Mouse (Mus musculus): ENCODE results near the gene Spryd3.
"Not testable (repeated sequence)": the region's sequence is repeated elsewhere in the genome, so short reads cannot be mapped to it uniquely, and the experiment has no call there.

Spryd3 gene

GRCm38 (mm10) chr15:102136129-102136758 is at the start of gene Spryd3:
Gene Spryd3 (minus strand): TSS chr15:102136234.
- in situ Hi-C loops (cut with MboI, MseI), result loop anchor here (25.0 kb wide), 1 partner anchor 1374 kb away; the partner anchor contains the start of gene Slc4a8

GRCm38 (mm10) chr15:102183076-102183475 is 47.0 kb upstream of the Spryd3 start:
- in situ Hi-C loops (cut with MboI, MseI), result no loop called here

- in situ Hi-C loops (cut with MboI, MseI), result loop anchor here (5.0 kb wide), 1 partner anchor 42 kb away; no protein-coding TSS in a partner anchor
These were observed 43.9 kb upstream of the Spryd3 start for GRCm38 (mm10) chr15:102179924-102180323.

- in situ Hi-C loops (cut with MboI, MseI), result loop anchor here (5.0 kb wide), 1 partner anchor 43 kb away; no protein-coding TSS in a partner anchor
These were observed 43.1 kb upstream of the Spryd3 start for GRCm38 (mm10) chr15:102179106-102179505.

- in situ Hi-C loops (cut with MboI, MseI), result loop anchor here (5.0 kb wide), 1 partner anchor 44 kb away; no protein-coding TSS in a partner anchor
These were observed 42.2 kb upstream of the Spryd3 start for GRCm38 (mm10) chr15:102178279-102178678.

GRCm38 (mm10) chr15:102177417-102177816 is 41.4 kb upstream of the Spryd3 start:
- in situ Hi-C loops (cut with MboI, MseI), result loop anchor here (5.0 kb wide), 1 partner anchor 45 kb away; no protein-coding TSS in a partner anchor

- in situ Hi-C loops (cut with MboI, MseI), result loop anchor here (5.0 kb wide), 1 partner anchor 46 kb away; no protein-coding TSS in a partner anchor
These were observed 40.7 kb upstream of the Spryd3 start for GRCm38 (mm10) chr15:102176571-102177316.

GRCm38 (mm10) chr15:102175736-102176319 is 39.8 kb upstream of the Spryd3 start:
- in situ Hi-C loops (cut with MboI, MseI), result loop anchor here (5.0 kb wide), 1 partner anchor 46 kb away; no protein-coding TSS in a partner anchor

- in situ Hi-C loops (cut with MboI, MseI), result no loop called here
These were observed 37.5 kb upstream of the Spryd3 start for GRCm38 (mm10) chr15:102173581-102173980.

GRCm38 (mm10) chr15:102169064-102169463 is 33.0 kb upstream of the Spryd3 start:
- in situ Hi-C loops (cut with MboI, MseI), result no loop called here

- in situ Hi-C loops (cut with MboI, MseI), result no loop called here
These were observed 31.6 kb upstream of the Spryd3 start for GRCm38 (mm10) chr15:102167620-102168021.

GRCm38 (mm10) chr15:102165468-102166100 is 29.6 kb upstream of the Spryd3 start:
- in situ Hi-C loops (cut with MboI, MseI), result no loop called here

- in situ Hi-C loops (cut with MboI, MseI), result no loop called here
These were observed 28.1 kb upstream of the Spryd3 start for GRCm38 (mm10) chr15:102163900-102164693.

- in situ Hi-C loops (cut with MboI, MseI), result no loop called here
These were observed 24.5 kb upstream of the Spryd3 start for GRCm38 (mm10) chr15:102160415-102161060.

- in situ Hi-C loops (cut with MboI, MseI), result no loop called here
These were observed 20.8 kb upstream of the Spryd3 start for GRCm38 (mm10) chr15:102156836-102157235.

GRCm38 (mm10) chr15:102155006-102155405 is 19.0 kb upstream of the Spryd3 start:
- in situ Hi-C loops (cut with MboI, MseI), result not testable (repeated sequence)

- in situ Hi-C loops (cut with MboI, MseI), result no loop called here
These were observed 16.6 kb upstream of the Spryd3 start for GRCm38 (mm10) chr15:102152646-102153045.

GRCm38 (mm10) chr15:102150301-102151135 is 14.5 kb upstream of the Spryd3 start, which contains the start of gene Soat2:
Gene Soat2 (plus strand): TSS chr15:102150526.
- in situ Hi-C loops (cut with MboI, MseI), result no loop called here

- in situ Hi-C loops (cut with MboI, MseI), result loop anchor here (5.0 to 25.0 kb wide), 2 partner anchors 42 to 1387 kb away; partner anchors contain the start of gene Slc4a8
These were observed 13.5 kb upstream of the Spryd3 start for GRCm38 (mm10) chr15:102149561-102149960.
